Mouse (Mus musculus) limb, embryonic 10.5 days (tissue): ENCODE data around the gene Nt5dc2. TPM values are rescaled to one million over a fixed set of nuclear protein-coding genes. Genes with fewer than 3 reads are reported as not detected.

Experiments
- DNase-seq: peaks from one replicate; pipeline ENCODE4 v3.0.0-alpha.2; 2017; ENCODE audit warnings: low spot score
- H3K27ac ChIP-seq: fragments of 300-500 bp; sonication (generic); 2 replicates; pipeline ENCODE4 v1.5.1; 2016; ENCODE audit warnings: mild to moderate bottlenecking
- H3K27me3 ChIP-seq: fragments of 300-500 bp; sonication (generic); 2 replicates; pipeline ENCODE4 v1.6.1; 2016; ENCODE audit warnings: low read depth, mild to moderate bottlenecking; ENCODE audit not compliant: poor library complexity, severe bottlenecking
- H3K36me3 ChIP-seq: fragments of 300-500 bp; sonication (generic); 2 replicates; pipeline ENCODE4 v1.6.1; 2016; ENCODE audit warnings: mild to moderate bottlenecking, moderate library complexity
- H3K4me1 ChIP-seq: fragments of 300-500 bp; sonication (generic); 2 replicates; pipeline ENCODE4 v1.6.1; 2016
- H3K4me3 ChIP-seq: fragments of 300-500 bp; sonication (generic); 2 replicates; pipeline ENCODE4 v1.5.1; 2016; ENCODE audit warnings: mild to moderate bottlenecking, moderate library complexity
- H3K9me3 ChIP-seq: fragments of 300-500 bp; sonication (generic); replicated peaks from 2 replicates; pipeline ENCODE4 v1.6.1; 2016; ENCODE audit warnings: mild to moderate bottlenecking
- WGBS: fragments of 180-500 bp; shearing (Covaris S2); methylation state at CpG from one replicate; pipeline ENCODE4 v1.1.7; 2016; 5-methylcytosine and 5-hydroxymethylcytosine counted together
- polyA plus RNA-seq: library from polyadenylated mRNA; unstranded; fragments of >200 nt; fragmentation: Nextera tagmentation; extraction: Ambion mirVana; gene quantifications from 2 replicates; pipeline ENCODE4 v1.2.1, GENCODE M21; 2016

The Nt5dc2 gene
- polyA plus RNA-seq, 1 experiment from 2014 or later: 638 TPM

- no peak for DNase-seq
- Histone ChIP-seq H3K4me3 (no peak overlapping the region), H3K4me1 (no peaks in the 10 kb centered on the region), H3K27ac (no peak overlapping the region), H3K36me3 (peaks cover 100% of the 10 kb centered on the region), H3K9me3 (no peaks in the 10 kb centered on the region), H3K27me3 (no peaks in the 10 kb centered on the region)
- 90% methylated on average over 4 of the region's 4 CpGs for WGBS
Observed at GRCm38 (mm10) chr14:31181512-31181911, 50.7 kb downstream of the Nt5dc2 start.

DNA sequence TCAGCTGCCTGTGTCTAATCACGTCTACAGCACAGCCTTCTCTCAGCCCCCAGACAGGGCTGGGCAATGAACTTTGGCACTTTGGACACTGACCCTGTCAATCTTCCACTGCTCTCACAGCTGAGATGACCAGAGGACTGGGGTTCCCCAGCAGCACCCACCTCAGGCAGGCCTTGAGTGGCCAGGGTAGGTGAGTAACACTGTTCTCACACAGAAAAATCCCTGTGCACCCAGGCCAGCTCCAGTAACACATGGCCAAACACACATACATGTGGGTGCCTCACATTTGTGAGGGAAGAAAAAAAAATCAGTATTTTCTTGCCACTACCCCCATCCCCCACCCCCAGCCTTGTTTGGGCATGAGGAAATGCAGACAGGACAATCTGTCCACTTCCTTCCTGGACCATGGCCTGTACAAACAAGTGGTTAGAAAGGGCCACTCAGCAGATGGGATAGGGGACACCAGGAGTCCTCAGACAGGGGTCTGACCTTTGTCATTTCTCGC lies 52.0 kb downstream of the Nt5dc2 start:
- WGBS: 82% methylated on average over 2 of the region's 2 CpGs
- peaks cover 100% of the 10 kb centered on the region for H3K36me3 ChIP-seq
- no peak for DNase-seq

DNA sequence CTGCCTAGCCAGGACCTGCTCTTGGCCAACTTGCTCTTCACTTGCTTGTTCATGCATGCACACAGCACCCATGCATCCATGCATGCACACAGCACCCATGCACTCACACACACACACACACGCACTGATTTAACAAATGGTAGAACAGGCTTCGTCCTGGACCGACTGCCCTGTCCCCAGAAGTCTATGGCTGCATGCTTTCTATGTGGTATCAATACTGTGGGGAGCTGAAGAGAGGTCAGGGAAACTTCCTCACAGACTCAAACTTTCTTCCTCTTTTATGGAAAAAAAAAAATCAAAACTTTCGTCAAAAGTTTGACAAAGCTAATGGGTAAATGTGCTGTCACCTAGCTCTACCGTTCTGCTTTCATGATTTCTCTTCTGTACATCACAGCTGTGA lies 52.7 kb downstream of the Nt5dc2 start:
- Histone ChIP-seq H3K4me3 (no peak overlapping the region), H3K27ac (no peak overlapping the region), H3K4me1 (no peaks in the 10 kb centered on the region), H3K36me3 (peaks cover 100% of the 10 kb centered on the region), H3K27me3 (no peaks in the 10 kb centered on the region), H3K9me3 (no peaks in the 10 kb centered on the region)
- WGBS: 94% methylated on average over 5 of the region's 5 CpGs
- no peak for DNase-seq

More for the DNA sequence above, 52.0 kb downstream of the Nt5dc2 start:
- Histone ChIP-seq H3K9me3 (no peaks in the 10 kb centered on the region), H3K27ac (no peak overlapping the region), H3K27me3 (no peaks in the 10 kb centered on the region), H3K4me3 (no peak overlapping the region), H3K4me1 (no peaks in the 10 kb centered on the region)

DNA sequence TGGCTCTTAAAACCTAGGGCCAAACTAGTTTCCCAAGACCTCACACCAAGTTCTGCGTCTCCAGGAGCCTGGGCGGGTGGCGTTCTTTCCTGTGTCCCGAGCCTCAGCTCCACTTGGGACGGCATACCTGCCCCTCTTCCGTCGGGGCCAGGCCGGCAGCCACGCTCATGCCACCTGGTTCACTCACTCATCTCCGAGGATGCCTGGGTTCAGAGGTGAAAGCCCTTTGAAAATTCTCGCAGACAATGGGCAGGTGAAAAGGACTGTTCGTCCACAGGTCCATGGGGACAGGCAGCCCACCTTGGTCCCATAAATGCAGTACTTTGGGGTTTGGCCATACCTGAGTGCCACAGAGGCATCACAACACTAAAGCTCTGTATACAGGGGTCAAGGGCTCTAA lies 53.3 kb downstream of the Nt5dc2 start:
- whole genome bisulfite sequencing: 95% methylated on average over 12 of the region's 12 CpGs
- DNase-seq: no peak
- H3K27ac ChIP-seq: no peak overlapping the region
- H3K9me3 ChIP-seq: no peaks in the 10 kb centered on the region
- no peak overlapping the region for H3K4me3 ChIP-seq
- H3K27me3 ChIP-seq: no peaks in the 10 kb centered on the region
- H3K4me1 ChIP-seq: no peaks in the 10 kb centered on the region
- H3K36me3 ChIP-seq: peaks cover 100% of the 10 kb centered on the region

DNA sequence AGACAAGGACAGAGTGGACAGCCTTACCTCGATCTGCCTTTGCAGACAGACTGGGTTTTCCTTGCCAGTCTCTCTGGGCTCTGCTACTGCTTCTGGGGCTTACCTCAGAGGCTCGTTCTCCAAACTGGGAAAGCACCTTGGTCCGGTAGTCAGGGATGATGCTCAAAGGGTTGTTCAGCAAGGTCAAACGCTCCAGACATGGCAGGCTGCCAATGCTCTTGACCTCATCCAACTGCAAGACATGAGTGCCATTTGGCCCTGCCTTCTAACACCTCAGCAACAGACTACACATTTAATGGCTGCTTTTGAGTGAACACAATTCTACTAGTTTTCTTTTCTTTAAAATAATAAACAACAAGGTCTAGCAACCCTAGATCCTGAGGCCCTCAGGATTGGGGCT lies 55.8 kb downstream of the Nt5dc2 start:
- DNase-seq: no peak

More for the DNA sequence above, 55.8 kb downstream of the Nt5dc2 start:
- WGBS: 92% methylated on average over 4 of the region's 4 CpGs
- H3K36me3 ChIP-seq: peaks cover 100% of the 10 kb centered on the region
- no peaks in the 10 kb centered on the region for H3K4me1 ChIP-seq
- no peak overlapping the region for H3K4me3 ChIP-seq
- no peak overlapping the region for H3K27ac ChIP-seq
- H3K27me3 ChIP-seq: no peaks in the 10 kb centered on the region
- H3K9me3 ChIP-seq: no peaks in the 10 kb centered on the region

Other genes with a start within 250 kb of the Nt5dc2 start
- not detected in 2 replicates for gene Itih4, start 244.6 kb upstream of the Nt5dc2 start, polyA plus RNA-seq
- gene Itih3, start 207.3 kb upstream of the Nt5dc2 start, polyA plus RNA-seq: not detected in 2 replicates
- gene Itih1, start 187.8 kb upstream of the Nt5dc2 start, polyA plus RNA-seq: not detected in 2 replicates
- 19.7 and 19.8 TPM in 2 replicates for gene Nek4, start 179.7 kb upstream of the Nt5dc2 start, polyA plus RNA-seq
- 28.4 and 38.2 TPM in 2 replicates for gene Glt8d1, start 129.7 kb upstream of the Nt5dc2 start, polyA plus RNA-seq
- gene Spcs1, start 129.4 kb upstream of the Nt5dc2 start, polyA plus RNA-seq: 259 and 262 TPM in 2 replicates
- 143 and 186 TPM in 2 replicates for gene Pbrm1, start 111.9 kb upstream of the Nt5dc2 start, polyA plus RNA-seq
- gene Gnl3, start 111.9 kb upstream of the Nt5dc2 start, polyA plus RNA-seq: 135 and 173 TPM in 2 replicates
- 54.2 and 65.3 TPM in 2 replicates for gene Smim4, start 2.1 kb upstream of the Nt5dc2 start, polyA plus RNA-seq
- 14.2 and 14.5 TPM in 2 replicates for gene Stab1, start 37.6 kb downstream of the Nt5dc2 start, polyA plus RNA-seq
- gene Tnnc1, start 77.3 kb downstream of the Nt5dc2 start, polyA plus RNA-seq: 2.7 and 3.8 TPM in 2 replicates
- 491 and 543 TPM in 2 replicates for gene Nisch, start 85.9 kb downstream of the Nt5dc2 start, polyA plus RNA-seq
- 0.51 and 0.73 TPM in 2 replicates for gene Sema3g, start 86.8 kb downstream of the Nt5dc2 start, polyA plus RNA-seq
- 11.3 and 11.7 TPM in 2 replicates for gene Phf7, start 120.3 kb downstream of the Nt5dc2 start, polyA plus RNA-seq
- 133 and 148 TPM in 2 replicates for gene Bap1, start 120.4 kb downstream of the Nt5dc2 start, polyA plus RNA-seq
- gene Dnah1, start 192.8 kb downstream of the Nt5dc2 start, polyA plus RNA-seq: 3.6 and 5.6 TPM in 2 replicates
- gene Capn7, start 205.6 kb downstream of the Nt5dc2 start, polyA plus RNA-seq: 22.8 and 31.1 TPM in 2 replicates